Mouse (Mus musculus) megakaryocyte, embryonic 14.5 days (primary cell): ENCODE results near the gene Rufy4.

Source experiments
- FLI1 ChIP-seq: IDR thresholded peaks from 2 replicates; pipeline ENCODE4 v1.6.1; 2012; ENCODE audit warnings: low read length, inconsistent platforms, mixed read lengths
- GATA1 ChIP-seq: IDR thresholded peaks from 3 replicates; pipeline ENCODE4 v1.6.1; 2012; ENCODE audit warnings: mixed read lengths, low read length, inconsistent platforms, borderline replicate concordance

DNA sequence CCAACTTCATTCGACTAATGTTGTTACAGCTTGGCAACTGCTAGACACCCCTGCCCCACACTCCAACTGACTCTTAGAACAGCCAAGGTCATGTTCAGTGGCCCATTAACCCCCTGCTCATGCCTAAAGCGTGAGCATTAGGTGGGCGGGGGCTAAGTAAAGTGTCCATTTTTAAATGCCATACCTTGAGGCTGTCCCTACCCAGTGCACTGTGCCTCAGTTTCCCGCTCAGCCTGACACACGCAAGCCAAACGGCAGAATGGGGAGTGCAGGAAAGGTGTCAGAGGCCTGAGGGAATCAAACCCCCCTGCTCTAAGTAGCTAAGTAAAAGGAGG lies 13.7 kb upstream of the Rufy4 start:
- TF ChIP-seq GATA1 = no peak
- no peak for TF ChIP-seq FLI1
